Mouse (Mus musculus): ENCODE measurements around the gene Foxp1. TPM values are rescaled to one million over a fixed set of nuclear protein-coding genes. Genes with fewer than 3 reads are reported as not detected.

Gene Foxp1
- polyA plus RNA-seq, 1 experiment from 2014 or later: 96.6 TPM

GRCm38 (mm10) chr6:99447447-99447846 lies 75.1 kb downstream of the Foxp1 start:
- Histone ChIP-seq H3K9me3 (no peaks in the 10 kb centered on the region), H3K27me3 (no peaks in the 10 kb centered on the region), H3K36me3 (no peaks in the 10 kb centered on the region), H3K27ac (replicated peaks) (no peak overlapping the region), H3K4me1 (no peaks in the 10 kb centered on the region), H3K4me3 (no peak overlapping the region), H3K9ac (replicated peaks) (no peak overlapping the region), H3K4me2 (replicated peaks) (no peak overlapping the region)
- no peak for ATAC-seq (ENCODE audit: low FRiP score, low read depth)
- WGBS: 80% methylated on average over 4 of the region's 4 CpGs

DNA sequence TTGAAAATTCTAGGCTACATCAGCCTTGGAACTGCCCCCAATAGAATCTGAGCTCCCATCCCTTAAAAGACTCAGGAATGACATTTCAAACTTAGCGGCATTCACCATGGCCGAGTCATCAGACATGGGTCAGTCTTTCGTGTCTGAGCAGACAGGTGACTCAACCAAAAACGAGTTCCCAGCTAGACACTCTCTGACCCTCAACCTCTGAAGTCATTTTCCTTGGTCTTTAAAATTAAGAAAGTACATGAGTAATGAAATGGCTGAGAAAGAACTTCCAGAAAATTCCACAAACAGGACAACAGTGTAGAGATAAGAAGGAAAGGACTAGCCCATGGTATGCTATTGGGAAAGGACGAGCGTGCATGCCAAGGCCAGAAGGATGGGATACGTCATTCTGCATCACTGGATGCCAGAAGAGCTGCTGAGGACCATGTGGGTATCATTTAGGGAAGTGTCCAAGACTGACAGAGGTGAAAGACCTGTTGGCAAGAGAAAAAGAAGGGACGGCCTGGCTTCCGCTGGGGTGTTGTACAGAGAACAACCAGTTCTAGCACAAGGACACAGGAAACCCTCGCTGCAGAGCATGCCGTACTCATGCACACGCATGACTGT lies 75.6 kb downstream of the Foxp1 start:
- no peak for ATAC-seq (ENCODE audit: low FRiP score, low read depth)
- H3K36me3 ChIP-seq: no peaks in the 10 kb centered on the region
- no peak overlapping the region for H3K9ac ChIP-seq (replicated peaks)
- WGBS: 95% methylated on average over 12 of the region's 12 CpGs
- no peak overlapping the region for H3K4me3 ChIP-seq
- no peaks in the 10 kb centered on the region for H3K27me3 ChIP-seq
- no peaks in the 10 kb centered on the region for H3K4me1 ChIP-seq
- no peak overlapping the region for H3K27ac ChIP-seq (replicated peaks)
- H3K4me2 ChIP-seq (replicated peaks): no peak overlapping the region
- H3K9me3 ChIP-seq: no peaks in the 10 kb centered on the region

DNA sequence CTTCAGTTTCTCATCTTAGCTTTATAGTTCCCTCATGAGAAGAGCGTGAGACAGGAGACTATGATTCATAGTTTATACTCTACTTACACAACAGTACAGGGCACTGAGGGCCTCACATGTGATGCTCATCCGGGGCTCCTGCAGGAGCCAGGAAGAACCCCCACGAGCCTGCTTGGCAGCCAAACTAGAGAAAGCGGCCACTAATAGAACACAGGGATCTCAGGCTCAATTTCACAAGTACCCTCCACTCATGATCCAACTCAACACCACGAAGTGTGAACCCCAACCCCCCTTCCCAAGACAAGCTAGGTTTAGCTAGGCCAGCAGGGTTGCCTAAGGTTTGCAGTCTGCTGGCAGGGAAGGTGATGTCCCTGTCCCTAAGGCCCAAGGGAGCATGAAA lies 79.1 kb downstream of the Foxp1 start:
- ATAC-seq (ENCODE audit: low FRiP score, low read depth): no peak

GRCm38 (mm10) chr6:99441100-99441499 lies 81.4 kb downstream of the Foxp1 start:
- H3K9ac ChIP-seq (replicated peaks): no peak overlapping the region
- peaks cover 34% of the 10 kb centered on the region for H3K4me1 ChIP-seq
- ATAC-seq (ENCODE audit: low FRiP score, low read depth): no peak
- H3K27me3 ChIP-seq: no peaks in the 10 kb centered on the region
- no peaks in the 10 kb centered on the region for H3K9me3 ChIP-seq
- H3K4me2 ChIP-seq (replicated peaks): no peak overlapping the region
- no peak overlapping the region for H3K27ac ChIP-seq (replicated peaks)
- no peaks in the 10 kb centered on the region for H3K36me3 ChIP-seq
- no peak overlapping the region for H3K4me3 ChIP-seq
- WGBS: 75% methylated on average over 7 of the region's 7 CpGs

More for the DNA sequence above, 79.1 kb downstream of the Foxp1 start:
- no peak overlapping the region for H3K4me2 ChIP-seq (replicated peaks)
- no peak overlapping the region for H3K27ac ChIP-seq (replicated peaks)
- H3K4me1 ChIP-seq: peaks cover 26% of the 10 kb centered on the region
- WGBS: 75% methylated on average over 5 of the region's 5 CpGs
- no peaks in the 10 kb centered on the region for H3K36me3 ChIP-seq
- no peaks in the 10 kb centered on the region for H3K27me3 ChIP-seq
- H3K4me3 ChIP-seq: no peak overlapping the region
- H3K9ac ChIP-seq (replicated peaks): no peak overlapping the region
- H3K9me3 ChIP-seq: no peaks in the 10 kb centered on the region

DNA sequence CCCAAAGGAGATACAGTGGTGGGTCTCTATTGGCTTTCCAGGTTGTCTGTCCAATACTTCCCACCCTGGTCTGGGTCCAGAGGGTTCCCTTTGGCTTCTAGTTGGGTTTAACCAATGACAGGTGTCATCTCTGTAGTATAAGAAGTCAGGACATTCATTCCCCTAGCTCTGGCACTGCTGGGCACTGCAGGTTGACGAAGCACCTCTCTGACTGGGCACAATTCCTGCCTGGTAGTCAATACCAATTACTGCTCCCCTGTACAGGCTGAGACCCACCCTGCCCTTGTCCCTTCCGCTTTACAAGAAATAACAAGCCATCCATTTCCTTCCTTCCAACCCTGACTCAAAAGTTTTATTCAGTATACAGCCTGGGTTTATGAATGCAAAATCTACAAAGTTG lies 81.9 kb downstream of the Foxp1 start:
- Histone ChIP-seq H3K9me3 (no peaks in the 10 kb centered on the region), H3K27ac (replicated peaks) (peak overlapping the region; percentile 71), H3K4me1 (peaks cover 34% of the 10 kb centered on the region), H3K4me3 (no peak overlapping the region), H3K4me2 (replicated peaks) (no peak overlapping the region), H3K27me3 (no peaks in the 10 kb centered on the region), H3K36me3 (no peaks in the 10 kb centered on the region), H3K9ac (replicated peaks) (no peak overlapping the region)
- no peak for ATAC-seq (ENCODE audit: low FRiP score, low read depth)
- 96% methylated on average over 2 of the region's 2 CpGs for WGBS

- Histone ChIP-seq H3K27ac (replicated peaks) (peak overlapping the region; percentile 71), H3K4me2 (replicated peaks) (peak overlapping the region; percentile 36), H3K36me3 (no peaks in the 10 kb centered on the region), H3K4me1 (peaks cover 34% of the 10 kb centered on the region), H3K4me3 (no peak overlapping the region), H3K9me3 (no peaks in the 10 kb centered on the region), H3K27me3 (no peaks in the 10 kb centered on the region), H3K9ac (replicated peaks) (peak overlapping the region; percentile 25; the same call in 1 of the 2 replicates)
- ATAC-seq (ENCODE audit: low FRiP score, low read depth): peak; percentile 41; the same call in 1 of the 2 replicates
- WGBS: under 1% methylated on average over 9 of the region's 9 CpGs
Observed at GRCm38 (mm10) chr6:99439878-99440361, 82.6 kb downstream of the Foxp1 start.

DNA sequence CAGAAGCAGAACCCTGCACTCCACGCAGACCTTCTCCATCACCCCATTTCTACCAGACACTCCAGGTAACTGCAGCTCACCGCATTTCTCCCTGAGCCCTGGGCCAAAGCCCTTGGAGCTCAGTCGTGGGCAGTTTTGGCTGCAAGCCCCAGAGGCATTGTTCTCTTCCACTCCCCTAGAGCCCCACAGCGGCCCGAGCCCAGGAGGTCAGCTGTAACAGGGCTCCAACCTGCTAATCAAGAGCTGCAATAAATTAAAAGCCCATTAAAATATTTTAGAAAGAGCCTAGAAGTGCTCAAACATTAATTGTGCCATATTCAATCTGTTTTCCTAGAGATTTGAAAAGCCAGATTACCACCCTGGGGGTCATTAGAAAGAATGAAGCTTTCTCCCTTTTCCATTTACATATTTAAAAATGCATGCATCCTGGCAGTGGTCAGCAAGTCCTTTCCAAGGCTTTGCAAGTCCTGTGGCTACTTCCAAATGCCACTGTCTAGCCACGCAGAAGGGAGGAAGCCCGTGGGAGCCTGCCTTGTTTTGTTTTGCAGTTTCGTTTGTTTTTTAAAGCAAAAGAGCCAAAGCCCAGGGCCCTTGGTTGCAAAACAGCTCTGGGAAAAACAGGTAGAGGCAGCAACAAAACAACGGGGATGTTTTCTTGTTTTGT lies 83.2 kb downstream of the Foxp1 start:
- Histone ChIP-seq H3K27me3 (no peaks in the 10 kb centered on the region), H3K4me2 (replicated peaks) (peak overlapping the region; percentile 36), H3K4me1 (peaks cover 34% of the 10 kb centered on the region), H3K9ac (replicated peaks) (peak overlapping the region; percentile 25), H3K9me3 (no peaks in the 10 kb centered on the region), H3K36me3 (no peaks in the 10 kb centered on the region), H3K4me3 (no peak overlapping the region), H3K27ac (replicated peaks) (peak overlapping the region; percentile 71)
- WGBS: 12% methylated on average over 9 of the region's 9 CpGs
- 0 out of 2 replicates have a peak, but pooled peaks have one; percentile 6 for ATAC-seq (ENCODE audit: low FRiP score, low read depth)

GRCm38 (mm10) chr6:99436371-99436770 lies 86.2 kb downstream of the Foxp1 start:
- Histone ChIP-seq H3K9ac (replicated peaks) (no peak overlapping the region), H3K9me3 (no peaks in the 10 kb centered on the region), H3K27me3 (no peaks in the 10 kb centered on the region), H3K27ac (replicated peaks) (no peak overlapping the region), H3K4me2 (replicated peaks) (no peak overlapping the region), H3K4me1 (peaks cover 34% of the 10 kb centered on the region), H3K36me3 (no peaks in the 10 kb centered on the region), H3K4me3 (no peak overlapping the region)
- 92% methylated on average over 6 of the region's 6 CpGs for WGBS
- no peak for ATAC-seq (ENCODE audit: low FRiP score, low read depth)

GRCm38 (mm10) chr6:99435140-99435539 lies 87.4 kb downstream of the Foxp1 start:
- no peaks in the 10 kb centered on the region for H3K36me3 ChIP-seq
- peaks cover 25% of the 10 kb centered on the region for H3K4me1 ChIP-seq
- H3K27ac ChIP-seq (replicated peaks): no peak overlapping the region
- H3K9me3 ChIP-seq: no peaks in the 10 kb centered on the region
- no peak overlapping the region for H3K4me3 ChIP-seq
- no peak overlapping the region for H3K4me2 ChIP-seq (replicated peaks)
- no peaks in the 10 kb centered on the region for H3K27me3 ChIP-seq
- WGBS: 95% methylated on average over 10 of the region's 10 CpGs
- no peak overlapping the region for H3K9ac ChIP-seq (replicated peaks)
- ATAC-seq (ENCODE audit: low FRiP score, low read depth): no peak

DNA sequence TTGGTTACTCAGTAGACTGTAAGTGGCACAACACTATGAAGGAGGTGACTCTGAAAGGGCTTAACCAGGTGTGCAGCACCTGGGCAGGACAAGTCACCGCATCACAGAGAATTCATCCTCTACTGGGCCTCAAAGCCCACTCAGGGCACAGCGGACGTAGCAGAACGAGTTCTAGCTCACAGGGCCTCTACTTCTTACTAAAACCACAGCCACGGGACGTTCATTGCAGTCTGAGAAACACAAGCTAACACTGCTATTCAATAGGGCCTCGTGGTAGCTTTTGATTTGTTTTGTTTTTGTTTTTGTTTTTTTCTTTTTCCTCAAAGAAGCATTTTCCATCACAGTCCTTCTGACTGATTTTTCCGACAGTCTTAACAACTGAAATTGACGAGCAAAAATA lies 89.5 kb downstream of the Foxp1 start:
- Histone ChIP-seq H3K27ac (replicated peaks) (no peak overlapping the region), H3K4me1 (peaks cover 4% of the 10 kb centered on the region), H3K4me2 (replicated peaks) (no peak overlapping the region), H3K9me3 (no peaks in the 10 kb centered on the region), H3K4me3 (no peak overlapping the region), H3K36me3 (no peaks in the 10 kb centered on the region), H3K9ac (replicated peaks) (no peak overlapping the region), H3K27me3 (no peaks in the 10 kb centered on the region)
- ATAC-seq (ENCODE audit: low FRiP score, low read depth): no peak
- 95% methylated on average over 9 of the region's 9 CpGs for WGBS

DNA sequence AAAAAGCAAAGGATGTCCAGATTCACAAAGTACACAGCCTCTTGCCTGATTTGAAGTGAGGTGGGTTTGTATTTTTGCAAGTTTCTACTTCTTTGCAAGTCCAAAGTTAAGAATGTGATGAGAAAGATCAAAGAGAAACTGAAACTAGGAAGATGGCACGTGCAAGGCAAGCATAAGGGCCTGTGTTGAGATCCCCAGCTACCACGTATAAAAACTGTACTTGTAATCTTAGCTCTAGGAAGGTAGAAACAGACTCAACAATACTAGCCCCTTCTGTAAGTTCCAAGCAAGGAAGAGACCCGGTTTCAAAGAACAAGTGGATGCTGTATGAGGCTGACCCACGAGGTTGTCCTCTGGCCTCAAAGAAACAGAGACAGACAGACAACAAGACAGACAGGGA lies 90.6 kb downstream of the Foxp1 start:
- Histone ChIP-seq H3K36me3 (no peaks in the 10 kb centered on the region), H3K4me1 (no peaks in the 10 kb centered on the region), H3K4me3 (no peak overlapping the region), H3K4me2 (replicated peaks) (no peak overlapping the region), H3K27ac (replicated peaks) (no peak overlapping the region), H3K9ac (replicated peaks) (no peak overlapping the region), H3K9me3 (no peaks in the 10 kb centered on the region), H3K27me3 (no peaks in the 10 kb centered on the region)
- ATAC-seq (ENCODE audit: low FRiP score, low read depth): no peak
- 81% methylated on average over 4 of the region's 4 CpGs for WGBS

- no peak overlapping the region for H3K27ac ChIP-seq (replicated peaks)
- no peaks in the 10 kb centered on the region for H3K4me1 ChIP-seq
- H3K27me3 ChIP-seq: no peaks in the 10 kb centered on the region
- WGBS: 72% methylated on average over 14 of the region's 14 CpGs
- H3K4me2 ChIP-seq (replicated peaks): no peak overlapping the region
- H3K4me3 ChIP-seq: no peak overlapping the region
- no peaks in the 10 kb centered on the region for H3K36me3 ChIP-seq
- no peak for ATAC-seq (ENCODE audit: low FRiP score, low read depth)
- H3K9me3 ChIP-seq: no peaks in the 10 kb centered on the region
- H3K9ac ChIP-seq (replicated peaks): no peak overlapping the region
Observed at GRCm38 (mm10) chr6:99430560-99430959, 92.0 kb downstream of the Foxp1 start.
